Mouse (Mus musculus) cortical plate, adult 2 months (tissue): ENCODE results near the gene Lig3.

Source experiments
- CTCF ChIP-seq: fragments of 200-500 bp; IDR thresholded peaks from 2 replicates; pipeline ENCODE4 v1.5.1; 2011; ENCODE audit warnings: mild to moderate bottlenecking, control low read depth, low read length; ENCODE audit not compliant: insufficient read depth; ENCODE audit errors: extremely low read depth
- POLR2A ChIP-seq: fragments of 200-500 bp; IDR thresholded peaks from 2 replicates; pipeline ENCODE4 v1.6.1; 2011; ENCODE audit warnings: mild to moderate bottlenecking, low read length, control low read depth; ENCODE audit not compliant: insufficient read depth; ENCODE audit errors: extremely low read depth

- TF ChIP-seq CTCF, result no peak
- TF ChIP-seq POLR2A, result no peak
These were observed 46.7 kb upstream of the Lig3 start for GRCm38 (mm10) chr11:82734227-82734626.
